Mouse (Mus musculus): ENCODE data around the gene Mier3.
A peak's percentile ranks its signal among the peaks of the same experiment; 100 is the strongest.
"Not testable (repeated sequence)": the region's sequence is repeated elsewhere in the genome, so short reads cannot be mapped to it uniquely, and the experiment has no call there.

Mier3 gene

DNA sequence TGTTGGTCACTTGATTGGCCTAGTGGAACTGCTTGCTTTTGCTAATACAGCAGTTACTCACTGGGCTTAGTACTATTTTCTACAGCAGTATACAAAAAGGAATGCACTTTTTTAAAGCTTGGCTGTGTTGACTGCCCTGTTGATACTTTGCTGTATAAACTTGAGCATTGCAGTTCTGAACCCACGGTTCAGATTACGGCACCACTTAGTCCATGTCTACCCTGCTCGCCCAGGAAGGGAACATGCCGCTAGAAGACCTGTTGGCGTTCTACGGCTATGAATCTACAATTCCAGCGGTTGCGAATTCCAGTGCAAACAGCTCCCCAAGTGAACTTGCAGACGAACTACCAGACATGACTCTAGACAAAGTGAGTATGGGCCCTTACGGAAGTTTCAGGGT is 22.6 kb downstream of the Mier3 start:
- DNase-seq (ENCODE audit: low read depth, low spot score): no peak

DNA sequence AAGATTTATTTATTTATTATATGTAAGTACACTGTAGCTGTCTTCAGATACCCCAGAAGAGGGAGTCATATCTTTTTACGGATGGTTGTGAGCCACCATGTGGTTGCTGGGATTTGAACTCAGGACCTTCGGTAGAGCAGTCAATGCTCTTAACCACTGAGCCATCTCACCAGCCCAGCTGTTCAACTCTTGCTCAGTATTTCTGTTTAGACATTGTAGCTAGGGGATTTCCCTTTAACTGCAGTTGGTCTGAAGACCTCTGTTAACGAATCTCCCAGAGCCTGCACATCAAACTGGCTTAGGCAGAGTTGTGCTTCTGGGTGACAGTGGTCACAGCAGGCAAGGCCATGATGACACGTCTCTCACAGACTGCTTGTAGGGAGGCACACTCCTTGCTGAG is 23.2 kb downstream of the Mier3 start:
- DNase-seq (ENCODE audit: low read depth, low spot score): not testable (repeated sequence)

- DNase-seq (ENCODE audit: low read depth, low spot score): no peak
These were observed 29.8 kb downstream of the Mier3 start for GRCm38 (mm10) chr13:111710531-111710930.

- no peak for DNase-seq (ENCODE audit: low read depth, low spot score)
These were observed 38.9 kb downstream of the Mier3 start for GRCm38 (mm10) chr13:111719726-111720125.

DNA sequence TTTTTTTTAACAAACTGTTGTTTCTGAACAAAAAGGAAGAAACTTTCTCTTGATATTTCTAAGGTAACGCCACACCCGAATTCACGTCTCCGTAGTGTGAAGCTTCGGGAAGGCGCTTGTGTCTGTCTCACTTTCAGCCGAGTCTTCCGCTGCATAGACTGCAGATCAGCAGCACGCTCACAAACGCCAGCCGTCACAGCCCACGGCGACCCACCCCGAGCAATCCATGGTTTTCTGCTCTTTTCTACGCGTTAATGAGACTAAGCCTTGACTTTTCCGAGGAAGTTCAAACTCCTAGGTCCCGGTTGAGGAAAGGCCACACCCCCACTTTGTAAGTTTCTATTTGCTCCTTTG is 44.0 kb downstream of the Mier3 start:
- no peak for DNase-seq (ENCODE audit: low read depth, low spot score)

DNA sequence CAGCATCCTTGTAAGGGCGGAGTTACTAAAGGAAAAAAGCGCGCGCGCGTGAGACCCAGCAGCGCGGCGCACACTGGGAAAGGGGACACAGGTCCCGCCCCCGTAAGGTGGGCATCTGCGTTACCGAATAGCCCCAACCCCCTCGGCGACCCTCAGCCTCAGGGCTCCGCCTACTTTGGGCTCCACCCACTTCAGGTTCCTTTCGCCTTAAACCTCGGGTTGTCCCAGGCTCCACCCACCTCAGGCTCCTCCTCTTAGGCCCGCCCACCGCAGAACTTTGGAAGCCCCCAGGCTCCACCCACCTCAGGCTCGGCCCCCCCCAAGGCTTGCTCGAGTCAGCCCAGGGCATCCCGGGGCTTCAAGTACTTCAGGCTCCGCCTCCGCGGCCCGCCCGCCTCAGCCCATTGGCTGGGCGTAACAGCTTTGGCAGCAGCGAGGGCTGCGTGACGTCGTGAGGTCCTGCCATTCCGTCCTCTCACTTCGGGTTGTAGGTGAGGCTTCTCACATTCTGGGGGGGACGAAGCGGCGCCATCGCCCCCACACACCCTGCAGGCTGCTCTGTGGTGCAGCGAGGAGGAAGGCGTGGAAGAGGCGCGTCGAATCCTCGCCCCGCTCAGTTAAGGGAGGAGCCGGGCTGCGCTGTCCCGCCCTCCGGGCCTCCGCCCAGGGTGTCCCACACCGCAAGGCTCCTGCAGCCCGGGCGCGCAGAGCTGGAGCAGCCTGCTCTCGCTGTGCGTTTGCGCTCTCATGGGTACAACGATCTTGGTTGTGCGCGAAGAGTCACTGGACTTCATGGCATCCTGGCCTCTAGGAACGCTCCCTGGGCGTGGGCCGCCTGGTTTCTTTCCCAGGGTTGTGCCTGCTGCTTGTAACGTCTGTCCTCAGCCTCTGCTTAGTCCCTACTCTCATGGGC is 44.6 kb downstream of the Mier3 start:
- peak; percentile 93 for DNase-seq (ENCODE audit: low read depth, low spot score)

GRCm38 (mm10) chr13:111726898-111727297 is 46.1 kb downstream of the Mier3 start:
- DNase-seq (ENCODE audit: low read depth, low spot score): no peak

DNA sequence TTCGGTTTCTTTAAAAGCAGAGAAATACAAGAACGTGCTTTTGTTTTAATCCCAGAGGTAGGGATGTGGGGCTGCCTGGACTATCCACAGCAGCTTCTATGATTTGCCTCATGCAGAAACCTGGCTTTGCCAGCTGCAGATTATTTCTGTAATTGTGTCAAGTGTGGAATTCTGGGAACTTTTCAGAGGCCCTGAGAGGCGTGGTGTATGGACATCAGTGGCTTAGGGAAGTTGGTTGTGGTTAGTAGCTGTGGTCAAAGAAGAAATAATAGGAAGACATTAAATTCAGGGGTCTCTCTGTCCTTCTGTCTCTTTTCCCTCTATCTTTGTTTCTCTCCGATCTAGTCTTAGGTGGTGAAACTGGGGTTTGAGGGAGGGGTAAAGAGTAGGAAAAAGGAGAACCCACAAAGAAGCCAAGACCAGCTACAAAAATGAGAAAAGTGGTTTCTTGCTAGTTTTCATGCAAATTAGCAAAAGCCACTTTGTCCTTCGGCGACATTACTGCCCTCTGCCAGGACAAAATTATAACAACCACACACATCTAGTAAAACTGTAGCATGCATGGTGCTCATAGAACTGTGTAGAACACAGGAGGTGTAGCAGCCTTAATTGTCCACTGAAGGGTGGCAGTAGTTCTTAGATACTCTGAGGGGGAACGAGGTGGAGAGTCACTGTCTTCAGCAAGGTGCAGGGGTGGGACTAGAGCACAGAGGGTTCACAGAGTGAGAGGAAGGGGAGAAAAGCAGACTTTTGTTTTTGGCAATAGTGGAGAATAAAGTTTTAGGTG is 60.6 kb downstream of the Mier3 start:
- DNase-seq (ENCODE audit: low read depth, low spot score): no peak

- peak; percentile 32 for DNase-seq (ENCODE audit: low read depth, low spot score)
These were observed 61.3 kb downstream of the Mier3 start for GRCm38 (mm10) chr13:111741991-111742615.

DNA sequence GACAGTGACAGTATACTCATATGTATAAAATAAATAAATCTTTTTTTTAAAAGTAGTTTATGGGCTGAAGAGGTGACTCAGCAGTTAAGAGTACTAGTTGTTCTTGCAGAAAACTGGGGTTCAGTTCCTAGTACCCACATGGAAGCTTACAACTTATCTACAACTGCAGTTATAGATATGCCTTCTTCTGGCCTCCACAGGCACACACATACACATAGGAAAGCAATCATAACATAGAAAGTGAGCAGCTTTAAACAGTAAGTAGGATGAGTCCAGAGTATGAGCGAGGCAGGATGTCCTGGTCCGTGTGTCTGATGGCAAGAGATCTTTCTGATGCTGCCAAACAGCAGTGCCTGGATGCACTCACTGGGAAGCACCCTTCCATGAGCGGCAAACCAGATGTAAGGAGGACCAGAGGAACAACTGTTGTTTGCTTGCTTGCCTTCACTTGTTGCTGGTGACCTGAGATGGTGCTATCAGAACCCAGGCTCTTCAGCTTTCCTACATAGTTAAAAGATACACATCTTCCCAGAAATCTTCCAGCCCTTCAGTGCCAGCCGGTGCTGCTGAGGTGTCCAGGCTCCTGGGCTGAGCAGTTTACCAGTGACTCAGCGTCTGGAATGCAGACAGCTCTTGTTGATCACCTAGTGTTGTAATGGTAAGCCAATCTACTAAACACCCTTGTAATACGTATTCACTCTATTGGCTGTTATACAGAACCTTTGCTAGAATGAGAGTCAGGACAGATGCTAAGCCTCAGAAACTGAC is 63.6 kb downstream of the Mier3 start:
- DNase-seq (ENCODE audit: low read depth, low spot score): no peak

GRCm38 (mm10) chr13:111745216-111745615 is 64.4 kb downstream of the Mier3 start:
- no peak for DNase-seq (ENCODE audit: low read depth, low spot score)

DNA sequence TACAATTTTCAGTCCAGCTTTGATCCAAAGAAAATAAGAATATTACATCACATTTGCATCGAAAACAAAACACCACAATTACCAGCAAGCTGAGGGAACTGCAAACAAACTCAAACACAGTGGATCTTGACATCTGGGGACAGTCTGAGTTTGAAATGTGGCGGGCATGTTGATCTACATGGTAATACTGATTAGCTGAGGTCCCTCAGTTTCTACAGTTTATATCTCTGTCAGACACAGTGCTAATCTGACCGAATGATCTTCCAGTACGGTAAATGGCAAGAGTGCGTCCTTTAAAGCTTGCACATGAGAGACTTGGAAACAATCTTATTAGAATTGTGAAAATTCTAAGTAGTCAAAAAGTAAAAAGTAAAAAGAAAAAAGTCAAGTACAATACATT is 66.1 kb downstream of the Mier3 start:
- DNase-seq (ENCODE audit: low read depth, low spot score): no peak

DNA sequence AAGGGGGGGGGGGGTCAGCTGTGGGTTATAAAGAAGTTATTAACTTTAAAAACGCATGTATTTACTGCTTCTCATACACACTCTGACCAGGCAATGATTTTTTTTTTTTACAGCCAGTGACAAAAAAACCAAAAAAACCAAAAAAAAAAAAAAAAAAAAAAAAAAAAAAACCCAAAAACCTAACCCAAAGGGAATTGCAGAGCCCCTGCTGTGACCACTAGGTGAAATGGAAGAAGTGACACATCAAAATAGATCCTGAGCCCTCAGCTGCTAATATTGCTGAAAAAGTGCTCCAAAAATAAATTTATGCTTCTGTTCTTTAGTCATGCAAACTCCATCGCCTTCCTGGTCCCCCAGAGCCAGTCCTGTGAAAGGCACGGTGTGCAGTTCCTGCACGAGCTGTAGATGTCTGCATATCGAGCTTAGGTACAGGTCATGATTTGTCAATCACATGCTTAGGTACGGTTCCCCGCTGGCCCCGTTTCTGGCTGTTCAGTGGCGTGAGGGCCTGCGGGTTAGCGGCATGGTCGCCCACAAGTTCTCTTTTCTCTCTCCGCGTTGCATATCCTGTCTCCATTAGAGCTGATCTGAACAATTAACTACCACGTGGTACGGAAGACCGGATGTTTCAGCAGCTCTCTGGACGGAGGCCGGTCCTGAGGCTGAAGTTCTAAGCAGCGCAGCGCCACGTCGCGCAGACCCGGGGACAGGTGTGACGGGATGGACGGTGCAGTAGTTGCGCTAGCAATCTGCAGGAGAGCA is 67.7 kb downstream of the Mier3 start:
- no peak for DNase-seq (ENCODE audit: low read depth, low spot score)

- DNase-seq (ENCODE audit: low read depth, low spot score): no peak
These were observed 72.5 kb downstream of the Mier3 start for GRCm38 (mm10) chr13:111753321-111753720.

DNA sequence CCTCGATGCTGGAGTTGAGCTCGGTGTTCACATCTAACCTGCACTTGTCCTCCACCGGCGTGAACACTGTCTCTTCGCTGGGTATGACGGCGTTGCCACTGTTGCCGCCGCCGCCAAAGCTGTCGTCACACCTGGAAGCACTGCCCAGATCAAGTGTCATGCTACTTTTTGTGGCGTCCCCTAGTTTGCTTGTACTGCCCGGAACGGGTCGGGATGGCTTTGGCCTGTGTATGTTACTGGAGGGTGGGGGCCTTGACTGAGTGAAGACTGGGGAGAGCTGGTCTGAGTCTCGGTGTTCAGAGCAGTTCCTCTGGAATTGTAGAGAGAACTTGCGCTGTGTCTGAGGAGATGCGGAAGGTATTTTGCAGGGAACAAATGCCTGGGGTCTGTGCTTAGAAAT is 74.6 kb downstream of the Mier3 start:
- no peak for DNase-seq (ENCODE audit: low read depth, low spot score)

DNA sequence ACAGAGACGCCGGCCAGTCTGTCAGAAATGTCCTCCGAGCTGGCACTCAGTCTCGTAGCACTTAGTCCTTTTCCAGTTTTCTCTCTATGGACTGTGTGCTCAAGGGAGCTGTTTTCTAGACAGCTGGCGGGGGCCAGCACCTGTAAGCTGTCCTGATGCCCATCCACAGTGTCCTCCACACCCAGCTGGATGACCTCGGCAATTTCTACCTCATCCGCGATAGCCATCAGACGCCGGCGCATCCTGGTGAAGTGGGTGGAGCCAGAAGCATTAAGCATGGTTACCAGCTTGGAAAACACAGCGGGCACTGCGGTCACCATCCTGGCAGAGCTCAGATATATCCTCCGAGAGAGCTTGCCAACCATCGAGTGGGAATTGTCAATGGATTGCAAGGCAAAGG is 75.2 kb downstream of the Mier3 start:
- no peak for DNase-seq (ENCODE audit: low read depth, low spot score)

DNA sequence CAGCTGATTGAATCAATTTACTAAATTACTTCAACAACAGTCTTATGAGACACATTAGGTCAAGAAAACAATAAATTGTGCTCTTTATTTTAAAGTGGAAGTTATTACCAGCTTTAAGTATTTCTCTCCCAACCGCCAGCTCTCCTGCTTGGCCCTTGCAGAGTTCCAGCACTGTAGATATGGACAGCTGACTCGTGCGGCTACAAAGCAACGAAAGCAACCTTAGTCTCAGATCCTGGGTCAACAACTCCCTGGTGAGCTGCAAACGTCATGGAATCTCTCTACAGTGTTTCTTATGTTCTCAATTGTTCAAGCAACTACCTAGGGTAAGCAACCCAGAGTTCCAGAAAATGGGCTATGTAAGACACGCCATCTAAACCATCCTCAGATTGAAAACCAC is 76.2 kb downstream of the Mier3 start:
- no peak for DNase-seq (ENCODE audit: low read depth, low spot score)

- no peak for DNase-seq (ENCODE audit: low read depth, low spot score)
These were observed 81.7 kb downstream of the Mier3 start for GRCm38 (mm10) chr13:111762526-111762925.
